Mouse (Mus musculus) heart, embryonic 12.5 days (tissue): Measurements from ENCODE around the gene Gm28635. TPM values are rescaled to one million over a fixed set of nuclear protein-coding genes. Genes with fewer than 3 reads are reported as not detected.
"Not testable (repeated sequence)": the region's sequence is repeated elsewhere in the genome, so short reads cannot be mapped to it uniquely, and the experiment has no call there.

ENCODE experiments used
- ATAC-seq: fragments of 200-750 bp; cut with Nextera tagmentation; 2 replicates; pipeline ENCODE4 v1.8.0; 2017; ENCODE audit warnings: moderate TSS enrichment, moderate library complexity; ENCODE audit not compliant: insufficient number of reproducible peaks, low FRiP score
- H3K27ac ChIP-seq: fragments of 300-500 bp; sonication (generic); 2 replicates; pipeline ENCODE4 v1.5.1; 2016; ENCODE audit warnings: mild to moderate bottlenecking, moderate library complexity; ENCODE audit not compliant: poor library complexity, severe bottlenecking
- H3K27me3 ChIP-seq: fragments of 300-500 bp; sonication (generic); replicated peaks from 2 replicates; pipeline ENCODE4 v1.6.1; 2016; ENCODE audit warnings: mild to moderate bottlenecking, moderate library complexity
- H3K36me3 ChIP-seq: fragments of 300-500 bp; sonication (generic); 2 replicates; pipeline ENCODE4 v1.6.1; 2016; ENCODE audit warnings: mild to moderate bottlenecking, moderate library complexity
- H3K4me1 ChIP-seq: fragments of 300-500 bp; sonication (generic); replicated peaks from 2 replicates; pipeline ENCODE4 v1.6.1; 2016; ENCODE audit warnings: mild to moderate bottlenecking
- H3K4me2 ChIP-seq: fragments of 300-500 bp; sonication (generic); 2 replicates; pipeline ENCODE4 v1.6.1; 2016; ENCODE audit warnings: mild to moderate bottlenecking, moderate library complexity
- H3K4me3 ChIP-seq: fragments of 300-500 bp; sonication (generic); 2 replicates; pipeline ENCODE4 v1.5.1; 2016; ENCODE audit warnings: mild to moderate bottlenecking
- H3K9ac ChIP-seq: fragments of 300-500 bp; sonication (generic); 2 replicates; pipeline ENCODE4 v1.6.1; 2016; ENCODE audit warnings: mild to moderate bottlenecking, moderate library complexity
- H3K9me3 ChIP-seq: fragments of 300-500 bp; sonication (generic); replicated peaks from 2 replicates; pipeline ENCODE4 v1.6.1; 2016; ENCODE audit warnings: mild to moderate bottlenecking, moderate library complexity
- WGBS: fragments of 180-500 bp; shearing (Covaris S2); methylation state at CpG from one replicate; pipeline ENCODE4 v1.1.7; 2016; 5-methylcytosine and 5-hydroxymethylcytosine counted together
- polyA plus RNA-seq: library from polyadenylated mRNA; unstranded; fragments of >200 nt; fragmentation: Nextera tagmentation; extraction: Ambion mirVana; gene quantifications from 2 replicates; pipeline ENCODE4 v1.2.1, GENCODE M21; 2016

Gm28635 gene
- polyA plus RNA-seq, 1 experiment from 2014 or later: not detected

DNA sequence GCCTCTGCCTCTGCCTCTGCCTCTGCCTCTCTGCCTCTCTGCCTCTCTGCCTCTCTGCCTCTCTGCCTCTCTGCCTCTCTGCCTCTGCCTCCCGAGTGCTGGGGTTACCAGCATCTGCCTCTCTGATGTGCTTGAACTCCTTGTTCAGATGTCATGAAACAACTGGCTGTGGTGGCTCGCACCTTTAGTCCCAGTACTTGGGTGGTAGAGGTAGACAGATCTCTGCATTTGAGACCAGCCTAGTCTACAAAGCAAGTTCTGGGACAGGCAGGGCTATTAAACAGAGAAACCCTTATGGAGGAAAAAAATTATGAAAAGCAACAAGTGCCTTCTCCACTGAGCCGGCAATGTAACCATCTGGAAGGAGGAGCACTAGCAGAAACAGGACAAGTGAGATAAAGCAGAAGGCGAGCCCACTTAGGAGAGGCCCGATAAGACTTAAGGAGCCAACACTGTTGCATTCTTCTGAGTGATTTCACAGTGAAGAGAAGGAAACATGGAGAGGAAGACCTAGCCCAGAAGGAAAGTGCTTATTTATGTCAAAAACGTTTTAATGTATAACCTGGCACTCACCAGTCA, 4.9 kb upstream of the Gm28635 start:
- peaks cover 42% of the 10 kb centered on the region for H3K36me3 ChIP-seq

DNA sequence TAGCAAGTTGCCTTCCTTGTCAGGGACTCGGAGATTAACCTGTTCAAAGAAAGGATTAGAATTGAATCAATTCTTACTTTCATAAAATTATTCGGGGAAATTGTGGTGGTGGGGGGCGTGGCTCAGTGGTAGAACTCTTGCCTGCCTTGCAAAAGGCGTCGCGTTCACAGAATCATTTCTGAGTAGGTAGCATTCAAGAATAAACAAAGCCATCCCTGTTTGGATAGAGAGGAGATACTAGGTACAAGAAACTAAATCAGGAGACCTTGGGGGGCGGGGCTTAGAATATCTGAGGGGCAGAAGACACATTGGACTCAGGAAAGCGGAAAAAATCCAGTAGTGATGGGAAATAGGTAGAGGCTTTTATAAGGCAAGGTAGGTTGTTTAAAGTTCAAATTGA, 1.2 kb upstream of the Gm28635 start, which contains the start of gene Tmx2:
Gene Tmx2 (minus strand): TSS at position 125 of the 400 bp plus-strand sequence.
- H3K36me3 ChIP-seq: peaks cover 33% of the 10 kb centered on the region
- no peak for ATAC-seq
- H3K27me3 ChIP-seq: no peaks in the 10 kb centered on the region
- peak within 1 kb of the TSS; percentile 81 for H3K4me2 ChIP-seq
- 14% methylated on average over 8 of the region's 8 CpGs for WGBS
- H3K27ac ChIP-seq: peak within 1 kb of the TSS; percentile 61
- peaks cover 24% of the 10 kb centered on the region for H3K4me1 ChIP-seq
- no peaks in the 10 kb centered on the region for H3K9me3 ChIP-seq
- peak within 1 kb of the TSS; percentile 84 for H3K4me3 ChIP-seq
- H3K9ac ChIP-seq: peak within 1 kb of the TSS; percentile 92

More for the DNA sequence above, 4.9 kb upstream of the Gm28635 start:
- Histone ChIP-seq H3K4me1 (peaks cover 13% of the 10 kb centered on the region), H3K9ac (peak overlapping the region; percentile 40; the same call in 1 of the 2 replicates), H3K9me3 (no peaks in the 10 kb centered on the region), H3K27ac (peak overlapping the region; percentile 51), H3K4me3 (no peak overlapping the region), H3K4me2 (peak overlapping the region; percentile 27), H3K27me3 (no peaks in the 10 kb centered on the region)
- WGBS: 26% methylated on average over 6 of the region's 6 CpGs
- ATAC-seq: no peak

- H3K9me3 ChIP-seq: no peaks in the 10 kb centered on the region
- no peaks in the 10 kb centered on the region for H3K27me3 ChIP-seq
- peaks cover 18% of the 10 kb centered on the region for H3K4me1 ChIP-seq
- peak; percentile 72 for ATAC-seq
- H3K36me3 ChIP-seq: peaks cover 47% of the 10 kb centered on the region
- H3K9ac ChIP-seq: peak overlapping the region; percentile 89
- peak overlapping the region; percentile 84 for H3K4me3 ChIP-seq
- H3K4me2 ChIP-seq: peak overlapping the region; percentile 83
- WGBS: 9% methylated on average over 22 of the region's 22 CpGs
- peak overlapping the region; percentile 70 for H3K27ac ChIP-seq
These were observed 422 bp downstream of the Gm28635 start for GRCm38 (mm10) chr2:84677270-84677967.

GRCm38 (mm10) chr2:84671535-84671934, 6.3 kb downstream of the Gm28635 start:
- H3K4me2 ChIP-seq: not testable (repeated sequence)

DNA sequence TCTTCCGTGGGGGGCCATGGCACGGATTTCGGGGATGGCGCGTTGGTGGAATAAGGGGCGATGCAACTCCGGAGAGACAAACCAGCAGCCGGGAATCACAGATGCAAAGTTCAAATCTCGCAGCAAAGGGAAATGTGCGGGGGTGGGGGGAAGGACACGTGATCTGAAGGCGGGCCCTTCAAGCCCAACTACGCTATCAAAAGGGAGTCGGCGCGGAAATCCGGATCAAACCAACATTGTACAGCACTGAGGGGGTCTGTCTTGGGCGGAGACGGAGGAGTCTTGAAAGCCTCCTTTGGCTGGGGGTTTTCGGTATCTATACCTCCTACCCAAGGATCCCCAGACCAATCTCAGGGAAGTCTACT, 7.3 kb downstream of the Gm28635 start, which contains the start of gene Selenoh:
Gene Selenoh (minus strand): TSS at position 202 of the 365 bp plus-strand sequence.
- Histone ChIP-seq H3K36me3 (peaks cover 51% of the 10 kb centered on the region), H3K27me3 (no peaks in the 10 kb centered on the region), H3K9me3 (no peaks in the 10 kb centered on the region), H3K9ac (peak within 1 kb of the TSS; percentile 83), H3K4me1 (peaks cover 14% of the 10 kb centered on the region), H3K27ac (peak within 1 kb of the TSS; percentile 92), H3K4me3 (peak within 1 kb of the TSS; percentile 80), H3K4me2 (peak within 1 kb of the TSS; percentile 84)
- WGBS: 0% methylated on average over 20 of the region's 20 CpGs
- ATAC-seq: peak; percentile 91

More at GRCm38 (mm10) chr2:84671535-84671934, 6.3 kb downstream of the Gm28635 start:
- Histone ChIP-seq H3K36me3 (peaks cover 61% of the 10 kb centered on the region), H3K4me1 (peaks cover 19% of the 10 kb centered on the region)
- H3K4me3 ChIP-seq, H3K27ac ChIP-seq, H3K9me3 ChIP-seq, H3K27me3 ChIP-seq, H3K9ac ChIP-seq, ATAC-seq: not testable (repeated sequence)
- 68% methylated on average over 4 of the region's 5 CpGs for WGBS

DNA sequence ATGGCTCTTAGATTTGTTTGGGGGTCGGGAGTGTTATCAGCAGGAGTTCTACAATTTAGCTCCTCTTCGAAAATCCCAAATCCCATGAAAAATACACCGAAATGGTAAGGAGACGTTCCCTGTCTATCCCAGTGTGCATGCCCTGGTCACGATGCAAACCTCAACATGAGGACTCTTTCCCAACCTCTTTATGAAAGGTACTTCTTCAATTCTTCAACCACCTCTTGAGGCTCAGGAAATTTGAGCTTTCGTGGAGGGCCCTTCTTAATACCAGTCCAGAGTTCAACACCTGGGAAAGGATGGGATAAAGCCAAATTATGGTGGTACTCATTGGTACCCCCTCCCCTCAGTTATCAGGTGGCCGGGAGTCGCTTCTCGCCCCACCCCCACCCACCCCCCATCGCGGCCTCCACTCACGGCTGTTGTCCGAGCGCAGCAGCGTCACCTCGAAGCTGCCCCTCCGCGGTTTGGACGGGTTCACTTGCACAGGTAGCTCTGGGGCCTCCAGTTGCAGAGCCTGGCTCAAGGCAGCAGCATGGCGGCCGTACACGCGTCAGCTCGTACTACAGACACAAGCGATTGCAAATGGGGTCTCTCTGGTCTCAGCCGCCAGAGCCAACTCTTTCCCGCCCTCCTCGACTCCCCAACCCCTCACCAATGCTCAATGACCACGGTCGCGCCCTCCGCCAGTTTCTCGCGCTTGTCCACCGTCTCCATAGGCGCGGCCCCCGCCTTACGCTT, 7.8 kb downstream of the Gm28635 start:
- H3K9me3 ChIP-seq: no peaks in the 10 kb centered on the region
- peak; percentile 62 for ATAC-seq
- peaks cover 46% of the 10 kb centered on the region for H3K36me3 ChIP-seq
- H3K9ac ChIP-seq: peak overlapping the region; percentile 83
- peak overlapping the region; percentile 80 for H3K4me3 ChIP-seq
- H3K4me2 ChIP-seq: peak overlapping the region; percentile 84
- H3K4me1 ChIP-seq: peaks cover 14% of the 10 kb centered on the region
- H3K27me3 ChIP-seq: no peaks in the 10 kb centered on the region
- H3K27ac ChIP-seq: peak overlapping the region; percentile 92
- WGBS: 3% methylated on average over 39 of the region's 39 CpGs

GRCm38 (mm10) chr2:84666081-84666480, 11.8 kb downstream of the Gm28635 start:
- peak overlapping the region; percentile 45 for H3K27ac ChIP-seq
- peaks cover 12% of the 10 kb centered on the region for H3K4me1 ChIP-seq
- no peak for ATAC-seq
- H3K9ac ChIP-seq: no peak overlapping the region
- H3K36me3 ChIP-seq: peaks cover 20% of the 10 kb centered on the region
- WGBS: 48% methylated on average over 12 of the region's 12 CpGs
- H3K9me3 ChIP-seq: peaks cover 3% of the 10 kb centered on the region; the same call in 1 of the 2 replicates
- H3K4me2 ChIP-seq: peak overlapping the region; percentile 25; the same call in 1 of the 2 replicates
- no peaks in the 10 kb centered on the region for H3K27me3 ChIP-seq
- H3K4me3 ChIP-seq: no peak overlapping the region

DNA sequence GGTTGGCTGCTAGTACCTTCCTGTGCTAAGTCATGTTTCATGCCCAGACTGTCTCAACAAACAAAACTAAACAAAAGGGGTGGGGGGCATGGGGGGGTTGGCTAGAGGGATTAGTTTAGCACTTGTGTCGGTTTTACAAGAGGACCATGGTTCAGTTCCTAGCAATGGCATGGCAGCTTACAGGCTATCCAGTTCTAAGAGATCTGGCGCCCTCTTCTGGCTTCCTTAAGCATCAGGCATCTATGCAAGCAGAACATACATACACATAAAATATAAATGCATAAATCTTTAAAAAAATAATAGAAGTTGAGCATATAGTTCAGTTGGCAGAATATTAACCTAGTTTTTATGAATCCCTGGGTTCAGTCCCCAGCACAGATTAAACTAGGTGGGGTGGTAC, 15.0 kb downstream of the Gm28635 start:
- no peak overlapping the region for H3K4me3 ChIP-seq
- peaks cover 3% of the 10 kb centered on the region; the same call in 1 of the 2 replicates for H3K9me3 ChIP-seq
- 33% methylated on average over 2 of the region's 2 CpGs for WGBS
- H3K4me1 ChIP-seq: 0 out of 2 replicates have a peak, but pooled peaks cover 4% of the 10 kb centered on the region
- no peak overlapping the region for H3K4me2 ChIP-seq
- no peak for ATAC-seq
- 0 out of 2 replicates have a peak, but pooled peaks cover 6% of the 10 kb centered on the region for H3K36me3 ChIP-seq
- H3K9ac ChIP-seq: no peak overlapping the region
- no peaks in the 10 kb centered on the region for H3K27me3 ChIP-seq
- no peak overlapping the region for H3K27ac ChIP-seq

DNA sequence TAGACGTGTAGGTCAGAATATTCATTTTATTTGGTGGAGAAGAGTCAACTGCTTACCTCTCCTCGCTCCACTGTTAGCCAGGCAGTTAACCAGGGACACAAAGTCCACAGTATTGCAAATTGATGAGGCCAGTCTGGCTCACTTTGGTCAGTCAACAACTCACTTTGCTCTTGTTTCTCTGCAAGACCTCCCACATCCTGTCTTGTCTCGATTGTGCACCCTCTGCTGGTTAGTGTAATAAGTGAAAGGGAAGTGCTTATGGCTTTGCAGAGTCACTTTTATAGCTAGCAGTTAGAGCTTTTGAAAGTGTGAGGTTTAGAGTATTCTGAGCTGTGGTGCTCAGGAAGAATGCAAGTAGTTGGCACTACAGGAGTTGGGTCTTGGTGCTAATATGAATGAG, 17.6 kb downstream of the Gm28635 start:
- Histone ChIP-seq H3K36me3 (no peaks in the 10 kb centered on the region), H3K4me2 (no peak overlapping the region), H3K9ac (no peak overlapping the region), H3K4me3 (no peak overlapping the region), H3K4me1 (no peaks in the 10 kb centered on the region), H3K27ac (no peak overlapping the region), H3K27me3 (no peaks in the 10 kb centered on the region), H3K9me3 (peaks cover 3% of the 10 kb centered on the region; the same call in 1 of the 2 replicates)
- no peak for ATAC-seq
- 59% methylated on average over 3 of the region's 3 CpGs for WGBS

DNA sequence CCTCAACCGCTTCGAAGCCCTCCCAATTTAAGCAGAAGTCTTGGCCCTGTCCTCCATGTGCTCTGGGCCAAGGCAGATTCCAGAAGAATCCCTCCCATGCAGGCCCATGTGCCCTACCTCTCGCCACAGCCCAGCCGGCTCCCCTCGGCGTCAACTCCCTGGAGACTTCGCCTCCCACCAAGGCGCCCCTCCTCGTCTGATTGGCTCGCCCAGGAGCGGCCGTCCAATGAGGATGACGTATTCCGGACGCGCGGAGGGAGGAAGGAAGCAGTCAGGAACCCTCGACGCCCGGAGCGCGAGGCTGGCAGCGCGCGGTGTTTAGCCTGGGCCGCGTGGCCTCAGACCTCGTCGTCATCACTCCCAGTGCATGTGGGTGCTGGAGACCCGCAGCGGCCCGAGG, 19.0 kb downstream of the Gm28635 start, which contains the start of gene Btbd18:
Gene Btbd18 (plus strand): TSS at position 274 of the 400 bp plus-strand sequence.
- 91% methylated on average over 32 of the region's 32 CpGs for WGBS

GRCm38 (mm10) chr2:84655864-84656263, 22.0 kb downstream of the Gm28635 start:
- no peaks in the 10 kb centered on the region for H3K9me3 ChIP-seq
- 56% methylated on average over 1 of the region's 1 CpGs for WGBS
- H3K27me3 ChIP-seq: no peaks in the 10 kb centered on the region
- H3K4me3 ChIP-seq: no peak overlapping the region
- H3K9ac ChIP-seq: no peak overlapping the region
- H3K4me1 ChIP-seq: no peaks in the 10 kb centered on the region
- ATAC-seq: no peak
- H3K36me3 ChIP-seq: no peaks in the 10 kb centered on the region
- H3K4me2 ChIP-seq: no peak overlapping the region
- H3K27ac ChIP-seq: no peak overlapping the region

More for the DNA sequence above, 19.0 kb downstream of the Gm28635 start, which contains the start of gene Btbd18:
- Histone ChIP-seq H3K4me3 (no peak within 1 kb of the TSS), H3K4me2 (no peak within 1 kb of the TSS), H3K27me3 (no peaks in the 10 kb centered on the region), H3K9me3 (peaks cover 3% of the 10 kb centered on the region; the same call in 1 of the 2 replicates), H3K9ac (no peak within 1 kb of the TSS), H3K27ac (no peak within 1 kb of the TSS), H3K4me1 (no peaks in the 10 kb centered on the region), H3K36me3 (no peaks in the 10 kb centered on the region)
- no peak for ATAC-seq
